Mouse (Mus musculus) forebrain, embryonic 14.5 days (tissue): ENCODE results near the gene Atf4. TPM values are rescaled to one million over a fixed set of nuclear protein-coding genes. Genes with fewer than 3 reads are reported as not detected.
A peak's percentile ranks its signal among the peaks of the same experiment; 100 is the strongest.

Source experiments
- ATAC-seq: fragments of 200-750 bp; cut with Nextera tagmentation; 2 replicates; pipeline ENCODE4 v1.8.0; 2017; ENCODE audit warnings: mild to moderate bottlenecking, moderate library complexity
- DNase-seq: peaks from one replicate; pipeline ENCODE4 v3.0.0-alpha.2; 2015; ENCODE audit warnings: low spot score
- H3K27ac ChIP-seq: fragments of 300-500 bp; sonication (generic); 2 replicates; pipeline ENCODE4 v1.5.1; 2014; ENCODE audit warnings: low read depth, mild to moderate bottlenecking, control low read depth, low read length, moderate library complexity
- H3K27me3 ChIP-seq: fragments of 300-500 bp; sonication (generic); replicated peaks from 2 replicates; pipeline ENCODE4 v1.6.1; 2014; ENCODE audit warnings: low read length, control low read depth, mixed read lengths; ENCODE audit not compliant: control insufficient read depth, insufficient read depth
- H3K36me3 ChIP-seq: fragments of 300-500 bp; sonication (generic); 2 replicates; pipeline ENCODE4 v1.6.1; 2014; ENCODE audit warnings: low read length, control low read depth; ENCODE audit not compliant: control insufficient read depth, insufficient read depth
- H3K4me1 ChIP-seq: fragments of 300-500 bp; sonication (generic); 2 replicates; pipeline ENCODE4 v1.6.1; 2014; ENCODE audit warnings: antibody characterized with exemption, low read length, control low read depth; ENCODE audit not compliant: control insufficient read depth, insufficient read depth
- H3K4me2 ChIP-seq: fragments of 300-500 bp; sonication (generic); 2 replicates; pipeline ENCODE4 v1.6.1; 2014; ENCODE audit warnings: mild to moderate bottlenecking, control low read depth, low read length
- H3K4me3 ChIP-seq: fragments of 300-500 bp; sonication (generic); 2 replicates; pipeline ENCODE4 v1.5.1; 2014; ENCODE audit warnings: low read depth, low read length, control low read depth
- H3K9ac ChIP-seq: fragments of 300-500 bp; sonication (generic); 2 replicates; pipeline ENCODE4 v1.6.1; 2014; ENCODE audit warnings: mild to moderate bottlenecking, low read length, control low read depth, moderate library complexity
- H3K9me3 ChIP-seq: fragments of 300-500 bp; sonication (generic); replicated peaks from 2 replicates; pipeline ENCODE4 v1.6.1; 2016; ENCODE audit warnings: low read length, control low read depth, mixed read lengths; ENCODE audit not compliant: control insufficient read depth
- WGBS: fragments of 180-500 bp; shearing (Covaris S2); extraction: QIAGEN DNeasy Blood & Tissue Kit; methylation state at CpG from one replicate; pipeline ENCODE4 v1.1.7; 2014; 5-methylcytosine and 5-hydroxymethylcytosine counted together
- polyA plus RNA-seq: library from polyadenylated mRNA; unstranded; fragments of >200 nt; fragmentation: Nextera tagmentation; extraction: Ambion mirVana; gene quantifications from 2 replicates; pipeline ENCODE4 v1.2.1, GENCODE M21; 2014

Atf4 gene
- polyA plus RNA-seq, 1 experiment from 2014 or later: 133 TPM

- Histone ChIP-seq H3K4me2 (peak overlapping the region; percentile 97), H3K4me3 (peak overlapping the region; percentile 100), H3K9me3 (no peaks in the 10 kb centered on the region), H3K27me3 (no peaks in the 10 kb centered on the region), H3K36me3 (peaks cover 52% of the 10 kb centered on the region), H3K9ac (peak overlapping the region; percentile 100), H3K4me1 (peaks cover 21% of the 10 kb centered on the region), H3K27ac (peak overlapping the region; percentile 99)
- 12% methylated on average over 16 of the region's 16 CpGs for WGBS
- ATAC-seq (no peak), DNase-seq (no peak)
These were observed 1.3 kb downstream of the Atf4 start for GRCm38 (mm10) chr15:80256242-80256641.

GRCm38 (mm10) chr15:80256656-80257601, 1.9 kb downstream of the Atf4 start:
- no peak for DNase-seq
- no peak for ATAC-seq
- Histone ChIP-seq H3K4me3 (peak overlapping the region; percentile 100), H3K4me1 (peaks cover 21% of the 10 kb centered on the region), H3K27me3 (no peaks in the 10 kb centered on the region), H3K27ac (peak overlapping the region; percentile 99), H3K4me2 (peak overlapping the region; percentile 97), H3K9ac (peak overlapping the region; percentile 100), H3K36me3 (peaks cover 50% of the 10 kb centered on the region), H3K9me3 (no peaks in the 10 kb centered on the region)
- WGBS: 64% methylated on average over 12 of the region's 12 CpGs

GRCm38 (mm10) chr15:80257602-80258239, 2.7 kb downstream of the Atf4 start:
- Histone ChIP-seq H3K27ac (peak overlapping the region; percentile 99), H3K4me3 (peak overlapping the region; percentile 100; the same call in 1 of the 2 replicates), H3K36me3 (peaks cover 45% of the 10 kb centered on the region), H3K4me1 (peaks cover 21% of the 10 kb centered on the region), H3K4me2 (peak overlapping the region; percentile 97), H3K9me3 (no peaks in the 10 kb centered on the region), H3K27me3 (no peaks in the 10 kb centered on the region), H3K9ac (peak overlapping the region; percentile 100; the same call in 1 of the 2 replicates)
- WGBS: 13% methylated on average over 4 of the region's 4 CpGs
- no peak for ATAC-seq
- peak; percentile 49 for DNase-seq

- DNase-seq: no peak
These were observed 3.5 kb downstream of the Atf4 start for GRCm38 (mm10) chr15:80258240-80259170.

GRCm38 (mm10) chr15:80259406-80260045, 4.5 kb downstream of the Atf4 start:
- H3K36me3 ChIP-seq: peaks cover 45% of the 10 kb centered on the region
- 72% methylated on average over 8 of the region's 8 CpGs for WGBS
- ATAC-seq: no peak
- no peaks in the 10 kb centered on the region for H3K27me3 ChIP-seq
- no peak overlapping the region for H3K27ac ChIP-seq
- H3K4me1 ChIP-seq: peaks cover 19% of the 10 kb centered on the region
- DNase-seq: no peak
- H3K9me3 ChIP-seq: no peaks in the 10 kb centered on the region
- H3K4me2 ChIP-seq: no peak overlapping the region
- H3K9ac ChIP-seq: no peak overlapping the region
- no peak overlapping the region for H3K4me3 ChIP-seq

More at GRCm38 (mm10) chr15:80258240-80259170, 3.5 kb downstream of the Atf4 start:
- H3K4me2 ChIP-seq: no peak overlapping the region; the same call in 1 of the 2 replicates
- no peak for ATAC-seq
- H3K27me3 ChIP-seq: no peaks in the 10 kb centered on the region
- H3K4me3 ChIP-seq: no peak overlapping the region
- H3K9ac ChIP-seq: no peak overlapping the region
- no peaks in the 10 kb centered on the region for H3K9me3 ChIP-seq
- H3K4me1 ChIP-seq: peaks cover 25% of the 10 kb centered on the region
- 66% methylated on average over 11 of the region's 11 CpGs for WGBS
- H3K27ac ChIP-seq: peak overlapping the region; percentile 3; the same call in 1 of the 2 replicates
- peaks cover 45% of the 10 kb centered on the region for H3K36me3 ChIP-seq

GRCm38 (mm10) chr15:80260677-80261076, 5.7 kb downstream of the Atf4 start:
- H3K4me2 ChIP-seq: no peak overlapping the region
- ATAC-seq: no peak
- H3K4me3 ChIP-seq: no peak overlapping the region
- H3K36me3 ChIP-seq: peaks cover 45% of the 10 kb centered on the region
- H3K27me3 ChIP-seq: no peaks in the 10 kb centered on the region
- H3K4me1 ChIP-seq: peaks cover 19% of the 10 kb centered on the region
- H3K9ac ChIP-seq: no peak overlapping the region
- H3K9me3 ChIP-seq: no peaks in the 10 kb centered on the region
- no peak overlapping the region for H3K27ac ChIP-seq
- 11% methylated on average over 3 of the region's 3 CpGs for WGBS
- DNase-seq: peak; percentile 86

GRCm38 (mm10) chr15:80261100-80261499, 6.1 kb downstream of the Atf4 start:
- DNase-seq (no peak), ATAC-seq (no peak)
- no peak overlapping the region for H3K9ac ChIP-seq
- H3K4me3 ChIP-seq: no peak overlapping the region
- peaks cover 19% of the 10 kb centered on the region for H3K4me1 ChIP-seq
- peaks cover 45% of the 10 kb centered on the region for H3K36me3 ChIP-seq
- H3K27me3 ChIP-seq: no peaks in the 10 kb centered on the region
- no peak overlapping the region for H3K4me2 ChIP-seq
- no peak overlapping the region for H3K27ac ChIP-seq
- no peaks in the 10 kb centered on the region for H3K9me3 ChIP-seq
- WGBS: 77% methylated on average over 7 of the region's 7 CpGs
